ENCODE assay signal across 21 mouse cellular contexts in the genomic region with DNA sequence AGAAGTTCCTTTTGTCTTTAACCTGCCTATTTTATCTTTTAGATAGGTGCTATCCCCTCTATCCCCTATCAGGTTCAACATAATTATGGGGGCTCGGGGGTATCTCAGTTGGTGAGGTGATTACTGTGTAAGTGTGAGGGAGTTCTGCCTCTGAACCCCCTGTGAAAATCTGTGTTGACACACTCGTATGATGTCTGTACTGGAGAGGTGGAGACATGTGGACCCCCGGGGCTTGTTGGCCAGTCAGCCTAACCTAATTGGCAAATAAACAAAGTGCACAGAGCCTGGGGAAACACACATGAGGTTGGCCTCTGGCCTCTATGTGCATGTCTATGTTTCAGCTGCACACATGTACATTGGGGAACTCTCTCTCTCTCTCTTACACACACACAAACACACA.
A peak's percentile ranks its signal among the peaks of the same experiment; 100 is the strongest.
DNase-seq lines count a peak whose midpoint lies in the region; ATAC-seq lines count a peak whose summit lies in the region.
"Had no signal": no experiment of that assay in that cellular context is flagged by ENCODE, and none has a peak within 500 bp of the region (broad histone marks: within the 10 kb centered on the region; RNA-seq: fewer than 3 reads in every experiment).

No protein-coding gene starts in this region.

- no peak for ATAC-seq in midbrain, embryonic 12.5 days (ENCODE audit: low FRiP score, low read depth)
- no peak for ATAC-seq in neural tube, embryonic 14.5 days (ENCODE audit: low read depth)
- no peak for ATAC-seq in megakaryocyte, adult 5-6 weeks (ENCODE audit: poor library complexity, severe bottlenecking)
- ATAC-seq: forebrain, embryonic 15.5 days; intestine, postnatal 0 days had no signal

- no peaks in the 10 kb centered on the region for H3K27me3 ChIP-seq in midbrain, embryonic 12.5 days
- no peaks in the 10 kb centered on the region for H3K27me3 ChIP-seq in neural tube, embryonic 14.5 days (ENCODE audit: control insufficient read depth, insufficient read depth, low read length)
- H3K27me3 ChIP-seq: forebrain, embryonic 15.5 days; neural tube, embryonic 12.5 days had no signal

- H3K4me1 ChIP-seq in midbrain, embryonic 12.5 days = peaks cover 17% of the 10 kb centered on the region
- H3K4me1 ChIP-seq in neural tube, embryonic 14.5 days (ENCODE audit: control insufficient read depth, insufficient read depth, low read length) = peaks cover 11% of the 10 kb centered on the region; the same call in 1 of the 2 replicates
- H3K4me1 ChIP-seq: heart, embryonic 12.5 days had no signal

- no peaks in the 10 kb centered on the region for H3K36me3 ChIP-seq in midbrain, embryonic 12.5 days
- H3K36me3 ChIP-seq in neural tube, embryonic 14.5 days (ENCODE audit: control insufficient read depth, insufficient read depth, low read length) = no peaks in the 10 kb centered on the region
- H3K36me3 ChIP-seq: embryonic facial prominence, embryonic 10.5 days; forebrain, embryonic 15.5 days; heart, embryonic 12.5 days; limb, embryonic 10.5 days; neural tube, embryonic 12.5 days had no signal

- 67% methylated on average over 3 of the region's 3 CpGs for WGBS in midbrain, embryonic 12.5 days
- 48% methylated on average over 3 of the region's 3 CpGs for WGBS in neural tube, embryonic 14.5 days

- H3K4me2 ChIP-seq in midbrain, embryonic 12.5 days (replicated peaks) = no peak overlapping the region
- no peak overlapping the region for H3K4me2 ChIP-seq in neural tube, embryonic 14.5 days (ENCODE audit: low read depth, low read length)
- H3K4me2 ChIP-seq: forebrain, embryonic 15.5 days; heart, embryonic 12.5 days; neural tube, embryonic 12.5 days had no signal

- peak overlapping the region; percentile 43; the same call in 1 of the 2 replicates for H3K27ac ChIP-seq in midbrain, embryonic 12.5 days (replicated peaks)
- peak overlapping the region; percentile 50 for H3K27ac ChIP-seq in neural tube, embryonic 14.5 days (ENCODE audit: low read depth, low read length)
- H3K27ac ChIP-seq: embryonic facial prominence, embryonic 10.5 days; forebrain, embryonic 15.5 days; kidney, postnatal 0 days; limb, embryonic 10.5 days had no signal

- peak; percentile 58 for DNase-seq in heart, adult 11 months
- DNase-seq in heart, adult 8-10 months (ENCODE audit: low spot score) = no peak
- peak; percentile 17 for DNase-seq in left cerebral cortex, postnatal 4 days
- no peak for DNase-seq in left cerebral cortex, adult 18-20 months (ENCODE audit: low spot score in 2 of 2)
- DNase-seq in testis, postnatal 14 days (ENCODE audit: low spot score) = no peak
- DNase-seq: adrenal gland, postnatal 25 days; cerebellum, adult 9-10 months; gastrocnemius, postnatal 10 days; heart, postnatal 10 days; liver; thymus, adult 2 months had no signal

- H3K9ac ChIP-seq in midbrain, embryonic 12.5 days (replicated peaks) = no peak overlapping the region
- H3K9ac ChIP-seq in neural tube, embryonic 14.5 days (replicated peaks; ENCODE audit: low read depth, low read length) = no peak overlapping the region
- H3K9ac ChIP-seq: forebrain, embryonic 15.5 days; heart, embryonic 12.5 days; neural tube, embryonic 12.5 days had no signal

- intact Hi-C loops in left cerebral cortex, postnatal 4 days (cut with DNase I) = no loop called here

- H3K9me3 ChIP-seq in midbrain, embryonic 12.5 days = no peaks in the 10 kb centered on the region
- H3K9me3 ChIP-seq in neural tube, embryonic 14.5 days (ENCODE audit: control insufficient read depth, low read length) = no peaks in the 10 kb centered on the region
- H3K9me3 ChIP-seq: embryonic facial prominence, embryonic 10.5 days; forebrain, embryonic 15.5 days; heart, embryonic 12.5 days; limb, embryonic 10.5 days; neural tube, embryonic 12.5 days had no signal

- no peak overlapping the region for H3K4me3 ChIP-seq in midbrain, embryonic 12.5 days
- no peak overlapping the region for H3K4me3 ChIP-seq in neural tube, embryonic 14.5 days (ENCODE audit: low read depth, low read length)
- H3K4me3 ChIP-seq: embryonic facial prominence, embryonic 10.5 days; forebrain, embryonic 15.5 days; heart, embryonic 12.5 days; limb, embryonic 10.5 days; neural tube, embryonic 12.5 days had no signal

Comparison
In these comparisons a context has a peak if more than half of its experiments do, and no peak if none do; other contexts are left out.
1. DNase-seq: peak in heart, adult 11 months (single experiment) and left cerebral cortex, postnatal 4 days (single experiment); none in heart, adult 8-10 months (single experiment), left cerebral cortex, adult 18-20 months (0 of 2) and testis, postnatal 14 days (single experiment).